Mouse (Mus musculus): Measurements from ENCODE around the gene Sept1. TPM values are rescaled to one million over a fixed set of nuclear protein-coding genes. Genes with fewer than 3 reads are reported as not detected.

The Sept1 gene
- total RNA-seq, 2 experiments from 2014 or later = 5.9 to 7.9 TPM

- no peak for DNase-seq (ENCODE audit: low spot score in 2 of 2)
Measured at GRCm38 (mm10) chr7:127218670-127219069, 14.3 kb downstream of the Sept1 start.

- DNase-seq (ENCODE audit: low spot score in 2 of 2) = no peak
Measured at GRCm38 (mm10) chr7:127217901-127218642, 14.9 kb downstream of the Sept1 start.

- no peak for DNase-seq (ENCODE audit: low spot score in 2 of 2)
Measured at GRCm38 (mm10) chr7:127217475-127217874, 15.5 kb downstream of the Sept1 start.

DNA sequence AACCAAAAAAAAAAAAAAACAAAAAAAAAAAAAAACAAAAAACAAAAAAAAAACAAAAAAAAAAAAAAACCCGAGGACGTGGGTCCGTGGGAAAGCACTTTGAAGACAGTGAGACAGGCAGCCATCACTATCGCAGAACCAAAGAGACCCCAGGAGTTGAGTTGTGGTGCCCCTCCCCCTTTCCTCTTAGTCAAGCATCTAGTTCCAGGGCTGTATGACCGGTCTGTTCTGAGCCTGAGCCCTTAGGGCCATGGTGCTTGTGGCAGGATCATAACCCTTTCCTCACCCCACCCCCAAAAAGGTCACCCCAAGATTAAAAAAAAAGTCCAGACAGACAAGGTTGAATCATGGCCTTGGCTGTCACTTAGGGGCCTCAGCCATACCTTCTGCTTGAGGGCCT, 16.6 kb downstream of the Sept1 start:
- DNase-seq (ENCODE audit: low spot score in 2 of 2) = no peak

- DNase-seq (ENCODE audit: low spot score in 2 of 2) = peak in 1 of 2 experiments; percentile 61
Measured at GRCm38 (mm10) chr7:127214981-127215871, 17.7 kb downstream of the Sept1 start.

DNA sequence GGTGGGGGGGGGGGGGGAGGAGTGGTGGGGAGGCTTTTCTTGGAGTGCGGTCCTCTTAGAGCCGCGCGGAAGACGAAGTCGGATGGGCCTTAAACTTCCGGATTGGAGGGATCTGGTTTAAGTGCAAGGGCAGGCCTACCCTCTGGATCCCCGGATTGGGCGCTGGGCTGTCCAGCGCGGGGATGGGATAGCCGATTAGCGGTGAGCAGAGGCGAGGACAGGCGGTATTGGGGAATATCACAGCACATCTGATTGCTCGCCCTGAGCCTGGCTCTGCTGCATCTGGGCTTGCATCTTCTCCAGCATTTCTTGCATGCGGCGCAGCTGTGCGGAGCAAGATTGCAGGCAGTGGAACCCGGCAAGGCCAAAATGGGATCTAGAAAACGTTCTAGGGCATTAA, 18.4 kb downstream of the Sept1 start:
- DNase-seq (ENCODE audit: low spot score in 2 of 2) = no peak

- DNase-seq (ENCODE audit: low spot score in 2 of 2) = no peak
Measured at GRCm38 (mm10) chr7:127213930-127214329, 19.0 kb downstream of the Sept1 start.

DNA sequence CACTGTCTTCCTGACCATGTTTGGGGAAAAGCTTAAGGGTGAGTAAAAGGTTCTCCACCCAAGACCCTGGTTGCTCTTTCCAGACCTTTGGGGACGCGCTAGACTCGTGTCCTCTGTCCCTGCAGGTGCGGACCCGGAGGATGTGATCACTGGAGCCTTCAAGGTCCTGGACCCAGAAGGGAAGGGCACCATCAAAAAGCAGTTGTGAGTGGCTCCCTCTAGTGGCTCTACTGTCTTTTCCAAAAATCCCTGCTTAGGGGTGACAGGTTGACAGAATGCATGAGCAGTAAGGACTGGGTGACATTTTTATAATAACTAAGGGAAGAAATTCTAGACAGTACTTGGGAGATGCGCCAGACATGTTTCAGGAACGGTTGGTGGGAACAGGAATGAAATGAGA, 19.4 kb downstream of the Sept1 start:
- DNase-seq (ENCODE audit: low spot score in 2 of 2) = no peak

DNA sequence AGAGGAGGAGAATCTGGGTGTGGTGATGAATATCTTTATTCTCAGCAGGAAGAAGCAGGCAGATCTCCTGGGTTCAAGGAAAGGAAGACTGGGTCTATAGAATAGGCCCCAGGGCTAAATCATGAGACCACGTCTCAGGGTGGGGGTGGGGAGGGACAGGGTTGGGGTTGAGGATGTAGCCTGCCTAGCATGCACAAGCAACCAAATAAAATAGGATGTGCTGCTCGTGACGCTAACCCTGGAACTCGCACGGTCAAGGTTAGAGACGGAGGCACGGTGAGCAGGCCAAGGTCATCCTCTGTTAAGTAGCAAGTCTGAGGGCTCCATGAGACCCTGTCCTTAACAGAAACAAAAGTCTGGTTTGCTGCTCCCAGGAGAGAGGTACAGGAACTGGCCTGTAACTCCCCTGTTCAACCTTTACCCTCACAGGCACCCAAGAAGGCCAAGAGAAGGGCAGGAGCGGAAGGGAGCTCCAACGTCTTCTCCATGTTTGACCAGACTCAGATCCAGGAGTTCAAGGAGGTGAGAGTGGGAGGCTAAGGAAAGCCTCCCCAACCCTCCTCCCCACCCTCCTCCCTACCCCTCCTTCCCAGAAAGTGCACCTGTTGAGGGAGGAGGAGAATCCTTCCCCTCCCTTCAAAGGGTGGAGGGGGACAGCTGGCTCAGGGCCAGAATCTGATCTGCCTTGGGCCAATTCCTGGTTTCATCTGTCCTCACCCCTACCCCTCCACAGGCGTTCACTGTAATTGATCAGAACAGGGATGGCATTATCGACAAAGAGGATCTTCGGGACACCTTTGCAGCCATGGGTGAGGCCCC, 20.3 kb downstream of the Sept1 start:
- DNase-seq (ENCODE audit: low spot score in 2 of 2) = no peak

- DNase-seq (ENCODE audit: low spot score in 2 of 2) = no peak
Measured at GRCm38 (mm10) chr7:127211014-127211745, 21.8 kb downstream of the Sept1 start.

DNA sequence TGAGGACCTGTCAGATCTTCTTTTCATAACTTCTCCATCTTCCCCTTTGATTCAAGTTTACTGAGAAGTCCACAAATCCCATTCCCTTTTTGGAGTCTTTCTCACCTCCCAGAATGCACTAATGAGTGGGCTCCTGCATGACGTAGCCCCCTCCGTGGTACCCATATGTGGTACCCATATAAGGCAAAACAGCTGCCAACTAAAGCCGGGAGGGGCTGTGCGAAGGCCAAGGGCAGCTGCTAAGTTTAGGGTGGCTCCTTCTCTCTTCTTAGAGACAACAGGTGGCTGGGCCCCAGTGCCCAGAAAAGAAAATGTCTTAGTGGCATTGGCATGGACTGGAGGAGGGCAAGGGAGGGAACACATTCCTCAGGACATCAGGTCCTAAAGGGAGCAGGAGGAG, 22.7 kb downstream of the Sept1 start:
- DNase-seq (ENCODE audit: low spot score in 2 of 2) = no peak

DNA sequence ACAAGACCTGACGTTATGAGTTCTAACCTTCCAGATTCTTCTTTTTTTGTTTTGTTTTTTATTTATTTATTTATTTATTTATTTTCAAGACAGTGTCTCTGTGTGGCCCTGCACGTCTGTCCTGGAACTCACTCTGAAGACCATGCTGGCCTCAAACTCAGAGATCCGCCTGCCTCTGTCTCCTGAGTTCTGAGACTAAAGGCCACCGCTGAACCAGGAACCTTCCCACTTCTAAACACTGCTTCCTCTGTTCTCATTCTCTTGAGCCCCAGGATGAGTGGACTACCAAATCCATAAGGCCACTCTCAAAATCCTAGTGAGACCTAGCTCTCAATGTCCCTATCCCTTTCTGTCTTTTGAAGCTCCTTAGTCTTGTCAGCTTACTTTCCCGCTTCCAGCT, 23.1 kb downstream of the Sept1 start:
- no peak for DNase-seq (ENCODE audit: low spot score in 2 of 2)

GRCm38 (mm10) chr7:127208553-127209438, 24.1 kb downstream of the Sept1 start, which contains the start of gene Mylpf:
Gene Mylpf (plus strand): TSS chr7:127208890.
- DNase-seq (ENCODE audit: low spot score in 2 of 2) = peak; percentile 94 to 97

DNA sequence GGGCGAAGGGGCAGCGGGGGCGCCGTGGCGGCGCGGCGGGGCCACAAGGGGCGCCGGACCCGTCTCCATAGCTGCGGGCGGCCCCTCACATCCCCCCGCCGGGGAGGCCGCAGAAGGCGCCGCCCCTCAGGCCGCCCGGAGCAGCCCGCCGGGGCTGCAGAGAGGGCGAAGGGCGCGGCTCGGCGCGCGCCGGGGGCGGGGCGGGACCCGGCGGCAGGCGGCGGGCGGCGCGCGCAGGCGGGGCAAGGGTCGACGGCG, 24.7 kb downstream of the Sept1 start, which contains the start of gene Tbc1d10b:
Gene Tbc1d10b (minus strand): TSS at position 174 of the 258 bp plus-strand sequence.
- DNase-seq (ENCODE audit: low spot score in 2 of 2) = peak in 1 of 2 experiments; percentile 50

DNA sequence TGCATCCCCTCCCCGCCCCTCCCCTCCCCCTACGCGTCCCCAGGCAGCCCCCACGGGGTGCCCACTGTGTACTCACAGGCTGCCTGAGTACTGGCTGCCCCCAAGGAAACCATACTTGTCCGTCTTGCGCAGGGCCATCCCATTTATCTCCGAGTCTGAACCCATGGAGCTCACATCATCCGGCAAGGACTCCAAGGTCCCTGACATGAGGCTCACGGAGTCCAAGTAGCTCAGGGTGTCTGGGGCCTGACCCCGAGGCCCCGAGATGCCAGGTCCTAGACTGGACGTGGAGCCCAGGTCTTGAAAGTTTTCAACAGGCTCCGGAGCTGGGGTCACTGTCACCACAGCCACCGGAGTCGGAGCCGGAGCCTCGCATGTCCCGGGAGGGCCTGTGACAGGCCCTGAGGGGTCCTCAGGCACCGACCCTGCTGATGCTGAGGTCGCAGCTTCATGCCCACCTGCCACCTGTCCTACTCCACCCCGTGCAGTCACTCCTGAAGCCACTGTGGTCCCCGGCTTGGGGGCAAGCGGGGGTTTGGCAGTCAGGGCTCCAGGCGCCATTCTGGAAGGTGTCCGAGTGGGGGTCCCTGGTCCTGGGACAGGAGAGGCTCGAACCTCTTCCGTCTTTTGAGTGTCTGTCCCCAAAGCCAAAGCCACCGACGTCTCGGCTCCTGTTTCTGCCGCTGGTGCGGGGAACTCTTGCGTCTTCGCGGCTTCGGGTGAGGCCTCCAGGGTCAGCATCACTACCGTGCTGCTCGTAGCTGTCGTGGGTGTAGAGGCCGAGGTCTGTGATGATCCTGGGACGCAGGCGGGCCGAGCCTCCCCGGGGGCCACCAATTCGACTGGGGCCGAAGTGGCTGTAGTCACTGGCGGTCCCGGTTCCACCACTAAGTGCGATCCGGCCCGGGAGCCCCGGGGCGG, 25.3 kb downstream of the Sept1 start:
- DNase-seq (ENCODE audit: low spot score in 2 of 2) = no peak

- DNase-seq (ENCODE audit: low spot score in 2 of 2) = no peak
Measured at GRCm38 (mm10) chr7:127206606-127207005, 26.3 kb downstream of the Sept1 start.

DNA sequence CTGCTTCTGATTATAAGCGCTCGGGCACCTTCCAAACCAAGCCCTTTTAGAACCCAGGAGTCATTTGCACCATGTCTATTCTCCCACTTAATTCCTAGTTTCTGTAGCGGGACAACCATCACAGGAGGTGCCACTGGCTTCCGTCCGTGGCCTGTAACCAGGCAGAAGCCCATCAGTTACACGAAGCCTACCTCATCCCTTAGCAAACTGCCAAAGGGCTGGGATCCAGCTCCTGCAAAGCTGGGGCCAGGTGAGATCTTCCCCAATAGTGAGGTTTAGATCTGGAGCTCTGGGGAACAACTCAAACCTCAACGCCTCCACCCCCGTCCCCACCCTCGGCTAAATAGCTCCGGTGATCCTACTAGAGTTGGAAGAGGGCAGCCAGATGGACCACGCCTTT, 36.4 kb downstream of the Sept1 start:
- no peak for DNase-seq (ENCODE audit: low spot score in 2 of 2)

DNA sequence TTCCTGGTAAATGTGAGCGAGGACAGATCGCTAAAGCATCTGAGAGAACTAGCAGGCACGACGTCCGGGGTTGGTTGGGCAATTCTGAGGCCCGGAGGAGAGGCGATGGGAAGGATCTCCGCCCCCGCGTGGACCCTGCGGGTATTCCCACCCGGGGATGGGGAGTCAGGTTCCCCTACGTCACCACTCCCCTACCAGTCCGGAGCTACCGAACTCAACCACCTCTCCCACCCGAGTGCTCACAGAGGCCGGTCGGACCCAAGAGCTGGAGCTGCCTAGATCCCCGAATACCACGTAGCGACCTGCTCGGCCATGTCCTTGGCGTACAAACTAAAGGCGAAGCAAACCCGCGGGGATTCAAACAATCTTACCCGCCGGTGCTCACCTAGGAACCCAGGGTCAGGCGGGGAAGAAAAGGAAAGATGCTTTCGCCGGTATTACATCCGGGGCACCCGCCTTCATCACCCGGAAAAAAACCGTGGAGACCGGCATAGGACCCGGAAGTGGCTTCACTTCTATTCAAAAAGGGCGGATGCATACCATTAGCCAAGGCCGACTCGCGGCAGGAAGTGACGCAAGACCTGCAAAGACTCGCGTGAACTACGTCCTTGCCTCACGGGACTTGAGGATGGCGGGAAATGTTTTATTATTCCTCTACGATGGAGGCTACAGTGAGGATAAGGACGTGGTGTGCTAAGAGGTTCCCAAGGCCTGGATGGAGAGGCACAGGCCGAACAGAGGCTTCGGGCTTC, 37.2 kb downstream of the Sept1 start, which contains the start of gene Cd2bp2:
Gene Cd2bp2 (minus strand): TSS at position 507 of the 752 bp plus-strand sequence.
- peak; percentile 94 to 98 for DNase-seq (ENCODE audit: low spot score in 2 of 2)
